Mouse (Mus musculus): ENCODE results near the gene Ywhaq.
A peak's percentile ranks its signal among the peaks of the same experiment; 100 is the strongest.
"Not testable (repeated sequence)": the region's sequence is repeated elsewhere in the genome, so short reads cannot be mapped to it uniquely, and the experiment has no call there.

Ywhaq gene

GRCm38 (mm10) chr12:21409651-21410050, 7.8 kb downstream of the Ywhaq start:
- no peak for DNase-seq (ENCODE audit: low spot score)

- DNase-seq (ENCODE audit: low spot score), result no peak
These were observed 8.6 kb downstream of the Ywhaq start for GRCm38 (mm10) chr12:21408789-21409367.

DNA sequence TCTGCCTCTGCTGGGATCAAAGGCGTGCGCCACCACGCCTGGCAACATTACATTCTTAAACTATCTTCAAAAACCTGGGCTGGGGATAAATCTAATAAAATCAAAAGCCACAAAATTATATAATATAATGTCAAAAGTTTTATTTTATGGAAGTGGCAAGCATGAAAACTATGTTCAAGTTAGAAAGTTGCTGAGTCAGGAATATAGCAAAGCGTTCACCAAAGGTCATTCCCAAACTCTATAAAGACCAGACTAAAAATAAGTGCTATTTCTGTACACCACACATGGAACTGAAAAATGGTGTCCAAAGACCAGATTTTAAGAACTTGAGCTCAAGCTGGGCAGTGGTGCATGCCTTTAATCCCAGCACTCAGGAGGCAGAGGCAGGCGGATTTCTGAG, 14.7 kb downstream of the Ywhaq start:
- DNase-seq (ENCODE audit: low spot score), result no peak

DNA sequence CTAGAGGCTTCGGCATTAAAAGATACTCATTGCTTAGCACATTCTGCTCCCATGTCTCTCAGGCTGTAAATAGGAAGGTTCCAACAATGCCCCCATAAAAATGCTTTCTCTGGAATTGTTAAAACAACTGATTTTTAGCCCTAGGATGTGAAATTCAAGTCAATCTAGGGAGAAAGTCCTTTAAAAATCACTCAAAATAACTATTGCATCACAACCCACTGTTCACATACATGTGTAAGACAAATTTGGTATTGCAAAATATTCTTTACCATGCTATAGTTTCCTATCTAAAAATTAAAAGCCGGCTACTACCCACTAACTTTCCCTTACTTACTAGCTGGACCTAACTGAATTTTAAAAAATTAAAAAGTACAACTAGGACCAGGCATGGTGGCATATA, 31.2 kb downstream of the Ywhaq start:
- no peak for DNase-seq (ENCODE audit: low spot score)

DNA sequence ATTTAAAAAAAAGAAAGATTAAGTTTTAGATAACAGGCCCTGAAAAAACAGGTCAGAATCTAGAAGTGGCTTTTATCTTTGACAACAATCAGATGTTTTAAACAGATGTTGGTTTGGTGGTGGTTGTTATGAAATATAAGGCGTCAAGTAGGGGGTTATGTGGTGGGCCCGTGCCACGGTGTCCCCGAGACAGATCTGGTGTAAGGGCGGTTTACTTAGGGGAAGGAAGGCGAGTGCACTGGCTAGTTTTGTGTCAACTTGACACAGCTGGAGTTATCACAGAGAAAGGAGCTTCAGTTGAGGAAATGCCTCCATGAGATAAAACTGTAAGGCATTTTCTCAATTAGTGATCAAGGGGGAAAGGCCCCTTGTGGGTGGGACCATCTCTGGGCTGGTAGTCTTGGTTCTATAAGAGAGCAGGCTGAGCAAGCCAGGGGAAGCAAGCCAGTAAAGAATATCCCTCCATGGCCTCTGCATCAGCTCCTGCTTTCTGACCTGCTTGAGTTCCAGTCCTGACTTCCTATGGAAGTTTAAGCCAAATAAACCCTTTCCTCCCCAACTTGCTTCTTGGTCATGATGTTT, 38.6 kb downstream of the Ywhaq start:
- DNase-seq (ENCODE audit: low spot score), result not testable (repeated sequence)

DNA sequence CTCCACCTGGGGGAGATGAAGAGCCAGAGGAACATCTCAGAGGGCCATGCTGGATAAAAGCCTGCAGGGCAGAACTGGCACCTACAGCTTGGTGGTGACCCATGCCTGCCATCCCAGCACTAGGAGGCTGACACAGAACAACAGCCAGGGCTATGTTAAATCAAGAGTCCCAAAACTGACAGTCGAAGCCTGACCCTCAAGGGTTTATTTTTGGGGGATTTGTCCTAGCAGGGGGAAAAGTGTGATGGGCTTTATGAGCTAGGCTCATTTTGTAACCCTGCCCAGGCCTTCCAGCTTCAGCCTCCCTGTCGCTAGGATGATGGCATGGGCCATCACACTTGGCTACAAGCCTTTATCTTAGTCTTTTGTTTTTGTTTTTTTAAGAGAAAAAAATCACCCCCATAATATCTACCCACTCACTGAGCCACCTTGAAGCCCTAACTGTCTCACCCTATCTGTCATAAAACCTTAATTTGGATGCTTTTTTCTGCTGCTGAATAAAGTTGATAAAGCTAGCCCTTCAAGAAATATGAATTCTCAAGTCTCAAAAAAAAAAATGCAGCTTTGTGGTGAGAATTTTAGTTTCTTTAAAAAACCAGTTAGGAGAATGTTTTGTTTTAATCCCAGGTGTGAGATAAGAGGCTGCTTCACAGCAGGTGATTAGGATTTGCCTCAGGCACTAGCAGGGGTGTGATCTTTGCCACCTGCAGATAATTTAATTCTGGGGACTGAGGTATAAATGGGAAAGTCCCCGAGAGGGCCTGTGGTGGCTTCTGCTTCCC, 41.9 kb downstream of the Ywhaq start:
- DNase-seq (ENCODE audit: low spot score), result no peak

DNA sequence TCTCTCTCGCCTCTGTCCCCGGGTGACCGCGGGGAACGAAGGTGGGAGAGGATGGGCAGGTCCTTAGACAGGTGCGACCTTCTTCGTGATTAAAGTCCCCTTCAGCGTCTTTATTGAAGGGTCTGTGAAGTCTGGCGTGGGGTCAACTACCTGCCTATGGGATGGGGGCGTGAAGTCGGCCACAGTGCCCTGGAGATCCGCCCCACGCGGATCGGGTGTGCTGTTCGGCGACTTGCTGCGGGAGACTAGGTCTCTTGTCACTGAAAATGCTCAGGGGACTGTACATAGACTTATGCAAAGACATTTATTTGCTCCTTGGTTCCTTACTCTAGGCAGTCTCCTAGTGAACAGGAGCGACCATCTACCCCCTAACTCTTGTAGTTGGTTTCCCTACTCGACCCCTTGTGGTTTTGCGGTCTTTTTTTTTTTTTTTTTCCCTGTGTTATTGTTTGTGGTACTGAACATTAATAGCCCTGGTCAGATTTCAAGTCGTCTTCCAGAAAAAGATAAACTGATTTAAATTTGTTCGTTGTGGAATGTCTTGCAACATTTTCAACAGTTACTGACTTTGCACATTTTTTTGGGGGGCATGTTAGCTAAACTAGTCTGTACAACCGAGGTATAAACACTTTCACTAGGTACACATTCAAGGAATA, 43.5 kb downstream of the Ywhaq start:
- no peak for DNase-seq (ENCODE audit: low spot score)

DNA sequence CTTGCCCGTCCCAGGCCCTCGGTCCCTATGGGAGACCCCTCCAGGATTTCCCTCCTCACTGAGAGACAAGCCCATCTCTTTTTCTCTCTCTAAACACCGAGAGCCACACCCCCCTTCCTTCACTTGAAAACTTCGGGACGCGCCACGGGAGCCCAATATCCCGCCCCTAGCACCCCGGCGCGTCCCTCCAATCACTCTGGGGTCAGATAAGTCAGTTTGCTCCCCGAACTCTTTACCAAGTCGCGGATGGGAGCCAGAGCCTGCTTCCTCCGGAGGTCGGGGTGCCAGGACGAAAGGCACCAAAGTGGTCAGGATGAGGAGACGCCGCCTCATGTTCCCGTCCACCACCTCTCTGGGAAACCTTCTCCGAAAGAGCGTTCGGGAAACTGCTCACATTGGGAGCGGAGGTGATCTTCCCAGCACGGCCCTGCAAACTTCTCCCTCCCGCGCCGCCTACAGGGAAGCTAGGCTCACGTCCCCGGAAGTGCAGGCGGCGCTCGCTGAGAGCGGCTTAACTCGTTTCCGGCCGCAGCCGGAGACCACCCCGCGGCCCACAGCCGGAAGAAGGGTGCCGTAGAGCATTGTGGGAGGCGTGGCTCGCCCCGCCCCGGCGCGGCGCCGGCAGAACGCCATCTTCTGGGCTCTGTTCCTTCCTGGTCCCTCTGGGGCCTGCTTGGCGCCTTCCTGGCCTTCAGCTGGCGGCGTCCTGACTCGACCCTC, 44.2 kb downstream of the Ywhaq start, which contains the start of gene Adam17:
Gene Adam17 (minus strand): TSS at position 533 of the 720 bp plus-strand sequence.
- peak; percentile 96 for DNase-seq (ENCODE audit: low spot score)

DNA sequence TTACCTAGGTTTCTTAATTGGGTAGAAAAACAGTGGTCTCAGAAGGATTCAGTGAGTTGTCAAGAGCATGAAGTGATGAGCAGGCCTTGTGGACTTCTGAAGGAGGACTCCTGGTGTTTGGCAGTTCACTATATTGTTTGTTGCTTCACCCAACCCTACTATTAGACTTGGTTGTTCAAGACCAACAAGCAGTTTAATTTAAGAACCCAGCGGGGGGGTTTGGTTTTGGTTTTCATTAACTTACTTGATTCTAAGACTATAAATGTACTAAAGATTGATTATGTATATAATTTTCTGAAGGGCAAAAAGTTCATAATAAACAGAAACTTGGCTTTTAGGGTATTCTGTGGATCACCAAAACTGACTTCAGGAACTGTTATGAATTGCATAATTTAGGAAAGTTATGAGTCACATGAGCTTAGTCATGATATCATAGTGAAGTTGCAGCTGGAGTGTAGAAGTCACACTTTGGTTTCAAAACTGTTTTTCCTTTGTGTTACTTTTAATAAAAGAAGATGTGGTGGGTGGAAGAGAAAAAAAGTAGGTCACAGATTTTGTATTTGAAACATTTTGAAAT, 47.3 kb downstream of the Ywhaq start:
- DNase-seq (ENCODE audit: low spot score), result no peak

- no peak for DNase-seq (ENCODE audit: low spot score)
These were observed 48.4 kb downstream of the Ywhaq start for GRCm38 (mm10) chr12:21369087-21369410.

DNA sequence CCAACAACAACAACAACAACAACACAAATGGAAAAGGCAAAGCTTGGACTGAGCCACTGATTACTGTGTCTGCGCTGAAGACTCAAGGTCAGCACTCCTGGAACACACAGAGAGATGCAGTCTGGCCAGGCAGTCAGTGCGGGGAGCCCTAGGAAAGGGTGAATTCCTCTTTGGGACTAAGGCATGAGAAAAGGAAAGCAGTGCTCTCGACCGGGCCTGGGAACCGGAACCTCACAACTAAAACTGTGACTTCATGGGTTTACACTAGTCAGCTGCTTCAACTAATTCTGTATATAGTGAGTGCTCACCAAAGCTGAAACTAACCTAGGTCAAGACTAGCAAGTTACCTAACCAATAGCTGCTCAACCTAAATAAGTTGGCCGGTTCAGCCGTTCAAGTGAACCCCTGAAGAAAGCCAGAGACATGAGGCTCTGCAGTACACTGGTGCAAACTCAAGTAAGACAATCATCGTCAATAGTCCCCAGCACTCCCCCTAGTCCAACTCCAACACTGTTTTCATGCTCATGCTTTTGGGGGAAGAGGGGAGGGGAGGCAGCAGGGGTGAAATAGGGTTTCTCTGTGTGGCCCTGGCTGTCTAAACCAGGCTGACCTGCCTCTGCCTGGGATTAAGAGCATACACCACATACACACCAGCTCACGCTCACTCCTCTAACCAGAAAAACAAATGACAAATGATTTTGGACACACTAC, 48.9 kb downstream of the Ywhaq start:
- no peak for DNase-seq (ENCODE audit: low spot score)

DNA sequence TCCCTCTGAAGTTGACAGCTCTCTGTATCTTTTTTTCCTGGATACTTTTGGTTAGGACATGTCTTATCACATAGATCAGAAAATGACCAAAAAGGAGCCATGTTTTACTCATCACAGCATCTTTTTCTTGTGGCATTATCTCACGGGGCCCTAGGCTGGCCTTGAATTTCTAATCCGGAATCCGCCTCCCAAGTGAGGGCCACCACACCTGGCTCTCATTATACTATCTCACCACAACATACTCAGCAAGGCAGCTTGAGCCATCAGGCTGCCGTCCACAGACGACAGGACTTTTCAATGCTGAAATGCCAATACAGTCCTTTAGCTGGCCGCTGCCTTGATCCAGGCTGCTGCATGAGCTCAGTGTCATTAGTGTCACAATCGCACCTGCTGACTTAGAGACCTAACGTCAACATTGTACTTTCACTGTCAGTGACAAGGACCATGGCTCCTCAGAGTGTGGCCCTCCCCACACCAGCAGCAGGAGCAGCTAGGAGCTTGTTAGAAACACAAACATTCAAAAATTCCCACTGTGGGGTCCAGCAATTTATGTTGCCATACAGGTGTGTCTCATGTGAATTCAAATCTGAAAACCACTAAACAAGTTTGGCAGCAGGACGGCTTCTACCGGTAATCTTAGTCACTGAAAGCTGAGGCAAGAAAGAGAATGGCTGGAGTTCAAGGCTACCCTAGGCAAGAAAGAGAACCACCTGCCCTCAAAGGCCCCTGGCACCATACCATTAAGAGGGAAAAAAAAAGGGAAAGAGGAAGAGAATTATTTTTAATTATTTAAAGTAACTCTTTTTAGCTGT, 52.6 kb downstream of the Ywhaq start:
- peak; percentile 13 for DNase-seq (ENCODE audit: low spot score)

GRCm38 (mm10) chr12:21363195-21363594, 54.2 kb downstream of the Ywhaq start:
- no peak for DNase-seq (ENCODE audit: low spot score)

GRCm38 (mm10) chr12:21362686-21363085, 54.8 kb downstream of the Ywhaq start:
- DNase-seq (ENCODE audit: low spot score), result no peak

- no peak for DNase-seq (ENCODE audit: low spot score)
These were observed 63.8 kb downstream of the Ywhaq start for GRCm38 (mm10) chr12:21353681-21354080.

- peak; percentile 10 for DNase-seq (ENCODE audit: low spot score)
These were observed 67.1 kb downstream of the Ywhaq start for GRCm38 (mm10) chr12:21350113-21350876.

GRCm38 (mm10) chr12:21346972-21347371, 70.5 kb downstream of the Ywhaq start:
- DNase-seq (ENCODE audit: low spot score), result no peak

GRCm38 (mm10) chr12:21340674-21341073, 76.8 kb downstream of the Ywhaq start:
- DNase-seq (ENCODE audit: low spot score), result no peak

Data from embryo, embryonic 10 days (tissue).